Mouse (Mus musculus) kidney, postnatal 0 days (tissue): Measurements from ENCODE around the gene Speg. TPM values are rescaled to one million over a fixed set of nuclear protein-coding genes. Genes with fewer than 3 reads are reported as not detected.

ENCODE experiments used
- ATAC-seq: fragments of 200-750 bp; cut with Nextera tagmentation; replicated peaks from 2 replicates; pipeline ENCODE4 v1.8.0; 2017; ENCODE audit warnings: low read depth, moderate number of reproducible peaks, moderate TSS enrichment, moderate library complexity; ENCODE audit not compliant: low FRiP score
- DNase-seq: peaks from one replicate; pipeline ENCODE4 v3.0.0-alpha.2; 2016; ENCODE audit warnings: low spot score
- H3K27ac ChIP-seq: fragments of 300-500 bp; sonication (generic); 2 replicates; pipeline ENCODE4 v1.5.1; 2014; ENCODE audit warnings: mild to moderate bottlenecking
- H3K27me3 ChIP-seq: fragments of 300-500 bp; sonication (generic); 2 replicates; pipeline ENCODE4 v1.6.1; 2014; ENCODE audit warnings: low read length, mixed read lengths; ENCODE audit not compliant: insufficient read depth
- H3K36me3 ChIP-seq: fragments of 300-500 bp; sonication (generic); 2 replicates; pipeline ENCODE4 v1.6.1; 2014; ENCODE audit warnings: low read length, mixed read lengths; ENCODE audit not compliant: insufficient read depth
- H3K4me1 ChIP-seq: fragments of 300-500 bp; sonication (generic); replicated peaks from 2 replicates; pipeline ENCODE4 v1.6.1; 2014; ENCODE audit warnings: antibody characterized with exemption, low read length, mixed read lengths; ENCODE audit not compliant: insufficient read depth
- H3K4me2 ChIP-seq: fragments of 300-500 bp; sonication (generic); 2 replicates; pipeline ENCODE4 v1.6.1; 2014; ENCODE audit warnings: mild to moderate bottlenecking, low read length, moderate library complexity, mixed read lengths
- H3K4me3 ChIP-seq: fragments of 300-500 bp; sonication (generic); replicated peaks from 2 replicates; pipeline ENCODE4 v1.5.1; 2014; ENCODE audit warnings: low read depth, low read length
- H3K9ac ChIP-seq: fragments of 300-500 bp; sonication (generic); 2 replicates; pipeline ENCODE4 v1.6.1; 2014; ENCODE audit warnings: low read depth, low read length
- H3K9me3 ChIP-seq: fragments of 300-500 bp; sonication (generic); replicated peaks from 2 replicates; pipeline ENCODE4 v1.6.1; 2016; ENCODE audit warnings: low read length, inconsistent platforms, mixed read lengths
- CTCF ChIP-seq: IDR thresholded peaks from 2 replicates; pipeline ENCODE4 v1.5.1; 2016; ENCODE audit warnings: antibody characterized with exemption, low read depth, mild to moderate bottlenecking, moderate library complexity
- WGBS: fragments of 180-500 bp; shearing (Covaris S2); extraction: QIAGEN DNeasy Blood & Tissue Kit; methylation state at CpG from one replicate; pipeline ENCODE4 v1.1.7; 2014; 5-methylcytosine and 5-hydroxymethylcytosine counted together
- polyA plus RNA-seq: library from polyadenylated mRNA; unstranded; fragments of >200 nt; fragmentation: Nextera tagmentation; extraction: Ambion mirVana; gene quantifications from 2 replicates; pipeline ENCODE4 v1.2.1, GENCODE M21; 2015

Speg gene
- polyA plus RNA-seq, 1 experiment from 2014 or later: 40.1 TPM

DNA sequence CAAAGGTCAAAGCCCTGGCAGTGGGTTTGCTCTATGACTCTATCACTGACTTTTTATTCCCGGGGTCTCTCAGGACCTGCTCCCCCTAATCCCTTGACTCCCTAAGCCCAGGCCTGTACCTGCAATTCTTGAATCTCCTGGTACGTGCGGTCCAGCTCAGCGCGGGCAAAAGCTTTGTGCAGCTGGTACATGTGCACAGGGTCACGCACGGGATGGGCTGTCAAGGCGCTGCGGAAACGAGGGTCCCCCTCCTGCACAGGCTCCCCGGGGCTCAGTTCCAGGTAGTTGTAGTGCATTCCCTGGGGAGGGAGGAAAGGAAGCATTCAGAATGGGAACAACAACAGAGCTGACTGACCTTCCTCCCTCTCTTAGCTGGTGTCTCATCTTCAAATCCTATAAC lies 101.3 kb downstream of the Speg start:
- H3K36me3 ChIP-seq: peaks cover 22% of the 10 kb centered on the region
- H3K4me2 ChIP-seq: no peak overlapping the region
- no peak overlapping the region for H3K27ac ChIP-seq
- peaks cover 6% of the 10 kb centered on the region; the same call in 1 of the 2 replicates for H3K27me3 ChIP-seq
- H3K4me1 ChIP-seq: peaks cover 7% of the 10 kb centered on the region
- no peak for TF ChIP-seq CTCF
- 96% methylated on average over 11 of the region's 11 CpGs for WGBS
- ATAC-seq (no peak), DNase-seq (no peak)
- H3K9me3 ChIP-seq: no peaks in the 10 kb centered on the region
- no peak overlapping the region for H3K4me3 ChIP-seq
- no peak overlapping the region for H3K9ac ChIP-seq

DNA sequence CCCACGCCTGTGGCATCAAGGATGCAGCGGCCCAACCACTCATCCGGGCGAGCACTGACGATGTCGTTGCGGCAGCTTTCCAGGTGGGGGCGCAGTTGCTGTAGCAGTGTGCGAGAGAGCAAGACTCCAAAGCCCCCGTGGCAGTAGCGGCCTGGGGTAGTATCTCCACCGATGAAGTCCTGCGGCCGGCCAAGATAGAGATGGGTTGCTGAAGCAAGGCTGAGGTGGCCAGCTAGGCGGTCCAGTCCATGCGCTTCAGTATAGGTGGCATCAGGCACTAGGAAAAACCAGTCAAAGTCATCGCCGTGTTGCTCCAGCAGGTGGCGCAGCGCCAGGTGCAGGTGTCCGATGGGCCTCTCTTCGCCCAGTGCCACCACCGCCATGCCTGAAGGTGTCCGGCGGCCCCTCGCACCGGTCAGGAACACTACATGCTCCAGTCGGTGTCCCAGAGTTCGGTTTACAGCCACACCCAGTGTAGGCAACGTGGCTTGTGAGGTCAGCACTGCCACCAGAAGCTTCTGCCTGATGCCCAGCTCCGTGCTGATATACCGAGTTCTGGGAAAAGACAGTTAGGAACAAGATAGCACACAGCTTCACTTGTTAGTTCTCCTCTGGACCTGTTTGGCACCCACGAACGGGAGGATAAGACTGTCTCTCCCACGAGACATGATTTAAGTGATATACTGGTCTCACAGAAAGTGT lies 102.3 kb downstream of the Speg start:
- peak; percentile 90 for TF ChIP-seq CTCF
- Histone ChIP-seq H3K9me3 (no peaks in the 10 kb centered on the region), H3K4me1 (peaks cover 7% of the 10 kb centered on the region), H3K36me3 (peaks cover 22% of the 10 kb centered on the region), H3K27me3 (peaks cover 13% of the 10 kb centered on the region; the same call in 1 of the 2 replicates), H3K27ac (no peak overlapping the region), H3K9ac (no peak overlapping the region), H3K4me2 (peak overlapping the region; percentile 76), H3K4me3 (no peak overlapping the region; the same call in 1 of the 2 replicates)
- WGBS: 11% methylated on average over 35 of the region's 35 CpGs
- DNase-seq (peak; percentile 82), ATAC-seq (peak; percentile 3; the same call in 1 of the 2 replicates)

DNA sequence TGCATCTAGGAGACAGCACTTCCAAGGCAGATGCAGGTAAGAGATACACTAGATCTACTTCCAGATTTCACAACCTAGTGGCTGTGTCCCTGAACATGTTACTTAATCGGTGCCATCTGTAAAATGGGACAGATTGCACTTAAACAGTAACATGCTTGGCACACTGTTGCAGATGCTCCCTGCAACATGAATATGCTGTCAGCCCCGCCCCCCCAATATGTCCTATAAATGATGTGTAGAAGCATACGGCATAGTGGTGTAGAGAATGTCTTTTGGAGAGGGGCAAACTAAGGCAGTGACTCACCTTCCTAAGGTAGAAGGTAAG lies 102.8 kb downstream of the Speg start:
- TF ChIP-seq CTCF: no peak
- Histone ChIP-seq H3K36me3 (peaks cover 22% of the 10 kb centered on the region), H3K4me1 (peaks cover 7% of the 10 kb centered on the region), H3K27me3 (peaks cover 17% of the 10 kb centered on the region; the same call in 1 of the 2 replicates), H3K4me2 (peak overlapping the region; percentile 76), H3K27ac (no peak overlapping the region), H3K9me3 (no peaks in the 10 kb centered on the region), H3K9ac (no peak overlapping the region), H3K4me3 (peak overlapping the region; percentile 54; the same call in 1 of the 2 replicates)
- 39% methylated on average over 3 of the region's 3 CpGs for WGBS
- no peak for DNase-seq
- no peak for ATAC-seq

DNA sequence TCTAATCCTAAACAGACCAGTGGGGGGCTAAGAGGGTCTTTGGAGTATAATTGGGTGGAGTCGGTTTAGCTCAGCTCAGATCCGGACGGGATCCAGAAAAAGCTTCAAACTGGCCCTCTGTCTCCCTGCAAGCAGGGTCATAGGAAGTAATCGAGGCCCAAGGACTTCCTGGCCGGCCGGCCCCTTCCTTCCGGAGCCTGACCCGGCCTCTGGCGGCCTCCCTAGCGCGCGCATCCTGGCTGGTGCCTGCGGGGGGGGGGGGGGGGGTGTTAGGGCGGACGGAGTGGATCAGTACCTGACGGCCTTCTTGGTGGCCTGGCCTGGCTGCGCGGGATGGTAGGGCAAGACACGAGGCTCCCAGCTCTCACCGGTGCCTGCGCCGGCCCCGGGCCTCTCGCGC lies 103.4 kb downstream of the Speg start:
- peak overlapping the region; percentile 73 for H3K27ac ChIP-seq
- TF ChIP-seq CTCF: no peak
- H3K36me3 ChIP-seq: peaks cover 22% of the 10 kb centered on the region
- H3K4me3 ChIP-seq: peak overlapping the region; percentile 54
- no peaks in the 10 kb centered on the region for H3K9me3 ChIP-seq
- ATAC-seq: no peak; the same call in 1 of the 2 replicates
- peak overlapping the region; percentile 61 for H3K9ac ChIP-seq
- H3K27me3 ChIP-seq: peaks cover 22% of the 10 kb centered on the region; the same call in 1 of the 2 replicates
- H3K4me1 ChIP-seq: peaks cover 7% of the 10 kb centered on the region
- DNase-seq: peak; percentile 74
- peak overlapping the region; percentile 76 for H3K4me2 ChIP-seq
- WGBS: under 1% methylated on average over 21 of the region's 25 CpGs

DNA sequence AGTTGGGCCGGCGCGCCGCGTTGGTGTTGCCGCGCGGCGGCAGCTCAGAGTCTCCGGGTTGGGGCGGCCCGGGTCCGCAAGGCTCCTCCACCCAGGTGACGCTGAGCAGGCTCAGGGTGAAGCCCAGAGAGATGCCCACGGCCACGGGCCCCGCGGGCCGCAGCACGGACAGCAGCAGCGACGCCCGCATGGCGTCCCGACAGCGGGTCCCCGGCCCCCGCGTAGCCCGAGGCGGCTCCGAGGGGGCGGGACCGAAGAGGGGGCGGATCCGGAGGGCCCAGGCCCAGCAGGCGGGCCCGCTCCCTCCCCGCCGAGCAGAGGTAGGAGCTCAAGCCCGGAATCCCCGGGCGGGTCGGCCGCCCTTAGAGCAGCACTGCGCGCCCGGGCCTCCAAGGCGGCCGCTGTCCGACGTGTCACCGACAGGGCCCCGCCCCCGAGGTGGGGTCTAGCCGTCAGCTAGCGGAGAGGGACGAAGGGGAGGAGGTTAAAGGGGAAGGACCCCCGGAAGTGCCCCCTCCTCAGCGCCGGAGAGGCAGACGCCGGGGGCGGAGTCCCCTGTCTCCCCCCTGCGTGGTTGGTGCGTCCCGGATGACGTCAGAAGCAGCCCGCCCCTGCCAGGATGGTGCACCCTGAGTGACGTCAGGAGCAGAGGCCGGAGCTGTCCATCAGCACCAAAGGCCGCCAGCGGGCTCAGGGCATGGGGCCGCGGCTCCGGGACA lies 104.0 kb downstream of the Speg start, which contains the start of the genes Chpf and Tmem198:
TSS of gene Chpf (minus strand) at position 392 of the 719 bp plus-strand sequence.
TSS of gene Tmem198 (plus strand) at position 617 of the 719 bp plus-strand sequence.
- no peaks in the 10 kb centered on the region for H3K9me3 ChIP-seq
- peaks cover 25% of the 10 kb centered on the region; the same call in 1 of the 2 replicates for H3K27me3 ChIP-seq
- TF ChIP-seq CTCF: no peak
- peak within 1 kb of the TSS; percentile 73 for H3K27ac ChIP-seq
- H3K4me2 ChIP-seq: peak within 1 kb of the TSS; percentile 76
- WGBS: under 1% methylated on average over 61 of the region's 76 CpGs
- DNase-seq (peak; percentile 96), ATAC-seq (peak; percentile 89)
- H3K9ac ChIP-seq: peak within 1 kb of the TSS; percentile 61
- peak within 1 kb of the TSS; percentile 54 for H3K4me3 ChIP-seq
- H3K4me1 ChIP-seq: peaks cover 7% of the 10 kb centered on the region
- H3K36me3 ChIP-seq: peaks cover 19% of the 10 kb centered on the region

DNA sequence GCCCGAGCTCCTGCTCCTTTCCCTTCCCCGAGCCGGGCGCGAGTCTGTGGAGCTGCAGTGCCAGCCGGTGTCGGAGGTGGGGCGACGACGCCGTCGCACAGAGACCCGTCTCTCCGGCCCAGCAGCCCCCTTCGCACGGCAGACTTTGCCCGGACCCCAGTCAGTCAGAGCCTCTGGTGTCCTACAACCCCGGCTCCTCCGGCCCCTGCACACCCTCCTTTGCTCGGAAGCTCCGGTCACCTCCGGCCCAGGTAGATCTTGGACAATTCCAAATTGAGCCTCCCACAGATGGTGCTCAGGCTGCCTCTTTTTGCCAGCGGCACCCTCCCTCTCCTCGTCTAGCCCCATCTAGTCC lies 104.5 kb downstream of the Speg start:
- no peak overlapping the region for H3K9ac ChIP-seq
- peaks cover 31% of the 10 kb centered on the region; the same call in 1 of the 2 replicates for H3K27me3 ChIP-seq
- DNase-seq (no peak), ATAC-seq (no peak; the same call in 1 of the 2 replicates)
- under 1% methylated on average over 24 of the region's 24 CpGs for WGBS
- no peak for TF ChIP-seq CTCF
- peaks cover 7% of the 10 kb centered on the region for H3K4me1 ChIP-seq
- peaks cover 19% of the 10 kb centered on the region for H3K36me3 ChIP-seq
- H3K9me3 ChIP-seq: no peaks in the 10 kb centered on the region
- peak overlapping the region; percentile 54 for H3K4me3 ChIP-seq
- H3K4me2 ChIP-seq: peak overlapping the region; percentile 76
- no peak overlapping the region for H3K27ac ChIP-seq
